Mouse (Mus musculus): ENCODE data around the gene Abcb9.

DNA sequence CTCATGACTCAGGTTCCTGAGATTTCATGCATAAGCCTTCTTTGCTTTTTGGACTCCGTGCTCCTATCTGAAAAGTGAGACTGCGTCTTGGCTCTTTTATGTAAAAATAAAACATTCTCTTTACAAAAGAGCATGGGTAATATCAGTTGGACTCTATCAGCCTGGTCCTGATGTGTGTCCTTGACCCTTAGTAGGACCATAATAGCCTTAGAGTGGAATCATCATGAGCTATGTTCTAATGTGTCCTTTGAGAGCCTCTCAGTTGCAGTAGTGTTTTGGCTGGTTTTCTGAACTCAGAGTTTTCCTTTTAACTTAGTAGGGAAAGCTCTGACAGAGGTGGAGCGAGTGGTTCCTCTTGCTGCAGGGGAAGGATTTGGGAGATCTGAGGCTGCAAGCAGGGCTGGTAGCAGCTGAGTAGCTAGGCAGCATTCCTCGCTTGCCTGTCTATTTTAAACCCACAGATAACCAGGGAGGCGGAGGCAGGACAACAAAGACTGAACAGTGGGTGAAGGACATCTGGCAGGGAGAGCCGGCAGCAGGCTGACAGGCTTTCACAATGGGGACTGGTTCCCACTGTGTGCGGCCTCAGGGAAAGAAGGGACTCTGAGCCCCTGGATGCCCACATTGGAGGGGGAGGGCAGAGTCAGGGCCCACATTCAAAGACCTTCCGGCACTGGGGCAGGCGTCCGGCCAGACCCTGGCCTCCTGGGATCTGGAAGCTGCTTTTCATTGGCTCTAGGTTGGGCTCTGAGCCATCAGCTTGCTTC, 52.2 kb downstream of the Abcb9 start:
- TF ChIP-seq POLR2A (IDR thresholded peaks at IDR 0.05; ENCODE audit: extremely low read depth, insufficient read depth, low read length) (peak; percentile 59), CTCF (IDR thresholded peaks at IDR 0.05; ENCODE audit: extremely low read depth, insufficient read depth, low read length) (no peak)

All from cortical plate, adult 2 months (tissue).